Mouse (Mus musculus) spleen, postnatal 4 days (tissue): ENCODE measurements at regions not wholly inside any gene's neighbourhood (a gene's known extent, or its start where the extent isn't known, plus 50 kb on each side); places are given as distances from the start of the nearest gene placed in this dataset.
A peak's percentile ranks its signal among the peaks of the same experiment; 100 is the strongest.
"Not testable (repeated sequence)": the region's sequence is repeated elsewhere in the genome, so short reads cannot be mapped to it uniquely, and the experiment has no call there.

Experiments
- DNase-seq, 2 experiments: peaks; one replicate each; pipeline ENCODE4 v3.0.0; 2022; ENCODE audit warnings: low spot score in 2 of 2

- no peak for DNase-seq
These were observed 367.4 kb upstream of the Arhgap42 start for GRCm38 (mm10) chr9:9606322-9606721.

DNA sequence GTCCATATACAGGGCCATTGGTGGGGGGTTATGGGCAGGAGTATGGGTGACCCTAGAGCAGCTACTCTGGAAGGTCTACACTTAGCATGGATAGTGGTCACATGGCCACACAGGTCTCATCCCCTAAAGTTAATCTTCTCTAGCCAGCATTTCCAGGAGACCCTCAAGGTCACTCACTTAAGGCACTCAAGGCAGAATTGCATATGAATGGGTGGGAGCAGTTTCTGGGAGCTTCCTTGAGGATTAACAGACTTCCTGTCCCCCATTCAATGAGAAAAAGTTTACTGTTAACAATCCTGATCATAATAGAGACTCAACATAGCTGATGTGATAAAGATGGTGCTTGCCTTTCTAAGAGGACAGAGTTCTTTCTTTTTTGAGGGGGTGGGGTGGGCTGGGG is 352.4 kb upstream of the Arhgap42 start:
- DNase-seq, result no peak

GRCm38 (mm10) chr9:9583011-9583605 is 344.2 kb upstream of the Arhgap42 start:
- DNase-seq, result no peak

DNA sequence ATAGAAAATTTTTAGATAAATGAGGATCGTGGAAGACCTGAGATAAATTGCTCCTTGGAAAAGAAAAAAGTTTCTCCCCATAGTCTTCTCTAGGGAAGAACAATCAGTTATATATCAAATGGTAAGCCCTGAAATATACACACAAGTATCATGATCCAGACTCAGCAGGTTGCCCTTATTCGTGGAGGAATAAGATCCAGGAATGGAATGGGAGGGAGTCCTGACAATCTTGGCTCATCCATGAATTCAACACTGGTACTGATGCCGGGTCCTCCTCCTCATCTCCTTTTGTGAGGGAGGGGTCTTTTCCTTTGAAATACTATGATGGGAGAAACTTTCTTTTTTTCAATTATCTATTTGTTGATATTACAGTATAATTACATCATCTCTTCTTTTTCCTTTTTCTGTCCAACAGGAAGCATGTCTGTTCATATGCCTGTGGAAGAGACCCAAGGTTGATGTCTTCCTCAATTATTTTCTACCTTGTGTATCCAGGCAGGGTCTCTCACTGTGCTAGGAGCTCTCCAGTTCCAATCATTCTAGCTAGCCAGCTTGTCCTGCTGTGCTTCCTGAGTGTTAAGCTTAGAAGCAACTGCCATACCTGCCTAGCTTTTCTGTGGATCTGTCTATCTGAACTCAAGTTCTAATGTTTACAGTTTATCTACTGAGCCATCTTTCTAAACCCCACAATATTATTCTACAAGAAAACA is 343.6 kb upstream of the Arhgap42 start:
- DNase-seq, result no peak

- DNase-seq, result no peak
These were observed 329.2 kb upstream of the Arhgap42 start for GRCm38 (mm10) chr9:9568040-9568649.

DNA sequence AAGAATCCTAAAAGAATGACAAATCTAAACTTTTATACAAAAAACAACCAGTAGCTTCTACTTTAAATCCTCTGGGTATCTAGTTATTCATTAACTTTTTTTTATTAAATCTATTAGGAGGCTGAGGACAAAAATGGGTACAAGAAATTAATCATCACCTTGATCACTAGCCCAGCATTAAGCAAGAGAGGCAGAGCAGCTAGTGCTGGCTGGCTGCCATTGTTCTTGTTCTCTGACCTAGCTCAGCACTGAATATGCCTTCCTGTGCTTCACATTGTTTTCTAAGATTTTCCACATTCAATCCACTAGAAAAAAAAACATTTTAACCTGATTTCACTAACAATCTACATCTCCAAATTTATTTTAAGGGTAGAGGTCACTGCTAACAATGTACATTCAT is 325.6 kb upstream of the Arhgap42 start:
- no peak for DNase-seq

DNA sequence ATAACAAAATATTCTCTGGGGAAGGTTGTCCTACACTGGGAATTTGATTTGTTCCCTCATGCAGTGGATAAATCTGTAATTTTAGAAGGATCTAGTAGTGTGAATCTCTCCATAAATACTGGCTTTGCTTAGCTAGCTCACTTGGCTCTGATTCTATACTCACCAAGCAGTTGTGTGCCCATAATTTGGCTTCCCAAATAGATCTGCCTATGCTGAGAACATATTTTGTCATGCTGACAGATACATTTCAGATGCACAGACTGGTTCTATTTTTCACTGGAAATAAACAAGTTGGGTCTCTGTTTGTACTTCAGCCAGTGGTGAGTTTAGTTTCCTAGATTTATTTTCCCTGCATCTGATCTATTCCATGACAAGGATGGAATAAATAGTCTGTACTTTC is 309.8 kb upstream of the Arhgap42 start:
- DNase-seq, result no peak

GRCm38 (mm10) chr9:9547570-9547969 is 308.7 kb upstream of the Arhgap42 start:
- no peak for DNase-seq

DNA sequence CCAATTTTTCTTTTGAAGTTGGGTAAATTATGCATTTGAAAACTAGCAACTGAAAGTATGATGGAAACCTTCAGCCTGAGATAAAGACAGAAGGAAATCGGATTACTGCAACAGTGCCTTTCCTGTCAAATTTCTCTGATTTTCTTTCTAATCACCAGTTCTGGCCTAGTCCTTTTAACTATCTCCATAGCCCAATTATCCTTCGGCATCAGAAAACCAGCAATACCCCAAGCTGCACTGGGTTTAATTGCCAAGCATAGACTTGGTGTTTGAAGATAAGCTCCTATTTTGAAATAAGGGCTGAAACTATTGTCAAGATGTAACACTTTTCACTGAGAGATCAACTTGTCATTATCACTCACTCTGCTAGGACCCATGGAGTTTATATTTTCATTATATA is 308.2 kb upstream of the Arhgap42 start:
- DNase-seq, result no peak

DNA sequence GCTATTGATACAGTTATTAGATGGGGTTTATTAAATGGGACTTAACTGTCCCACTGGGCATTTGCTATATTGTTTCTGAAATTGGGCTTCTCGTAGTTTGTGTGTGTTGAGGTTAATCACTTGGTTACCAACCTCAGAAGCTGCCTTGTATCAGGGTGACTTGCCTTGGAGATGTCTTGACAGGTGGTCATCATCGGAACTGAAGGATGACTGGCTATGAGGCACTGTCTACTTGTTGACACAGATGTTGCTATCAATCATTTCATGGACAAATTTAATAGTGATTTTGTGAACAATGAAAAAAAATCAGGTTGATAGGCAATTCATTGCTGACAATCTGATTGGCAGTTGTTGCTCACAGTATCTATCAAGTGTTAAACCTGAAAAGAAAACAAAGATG is 261.4 kb upstream of the Arhgap42 start:
- DNase-seq, result no peak

DNA sequence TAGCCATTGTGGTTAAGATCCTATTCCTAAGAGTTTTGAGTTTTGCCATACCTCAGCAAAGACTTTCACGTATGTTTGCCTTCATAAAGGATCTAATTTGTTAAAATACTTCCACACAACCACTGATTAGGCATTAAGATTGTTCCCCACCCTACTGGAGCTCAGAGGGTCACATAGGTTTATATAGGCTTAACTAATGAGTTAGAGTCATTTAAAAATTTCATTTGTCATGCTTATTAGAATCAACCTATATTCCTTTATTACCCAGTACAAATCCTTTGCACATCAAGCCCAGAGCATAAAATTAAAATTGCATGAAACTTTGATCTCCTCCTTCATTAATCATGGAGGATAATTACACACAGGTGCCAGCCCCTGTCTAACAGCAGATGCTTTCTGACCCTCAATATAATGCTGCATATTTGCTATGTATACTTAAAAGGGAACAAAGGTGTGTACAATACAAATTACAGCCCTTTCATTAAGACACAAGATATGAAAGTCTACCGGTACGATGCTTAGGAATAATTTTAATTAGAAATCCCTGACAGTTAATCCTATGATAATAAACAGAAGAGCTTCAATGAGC is 254.8 kb upstream of the Arhgap42 start:
- no peak for DNase-seq

GRCm38 (mm10) chr9:9477145-9477544 is 238.2 kb upstream of the Arhgap42 start:
- DNase-seq, result no peak

GRCm38 (mm10) chr9:9475009-9475744 is 236.3 kb upstream of the Arhgap42 start:
- no peak for DNase-seq

GRCm38 (mm10) chr9:9444213-9444612 is 205.3 kb upstream of the Arhgap42 start:
- no peak for DNase-seq

- no peak for DNase-seq
These were observed 181.4 kb upstream of the Arhgap42 start for GRCm38 (mm10) chr9:9420326-9420725.

DNA sequence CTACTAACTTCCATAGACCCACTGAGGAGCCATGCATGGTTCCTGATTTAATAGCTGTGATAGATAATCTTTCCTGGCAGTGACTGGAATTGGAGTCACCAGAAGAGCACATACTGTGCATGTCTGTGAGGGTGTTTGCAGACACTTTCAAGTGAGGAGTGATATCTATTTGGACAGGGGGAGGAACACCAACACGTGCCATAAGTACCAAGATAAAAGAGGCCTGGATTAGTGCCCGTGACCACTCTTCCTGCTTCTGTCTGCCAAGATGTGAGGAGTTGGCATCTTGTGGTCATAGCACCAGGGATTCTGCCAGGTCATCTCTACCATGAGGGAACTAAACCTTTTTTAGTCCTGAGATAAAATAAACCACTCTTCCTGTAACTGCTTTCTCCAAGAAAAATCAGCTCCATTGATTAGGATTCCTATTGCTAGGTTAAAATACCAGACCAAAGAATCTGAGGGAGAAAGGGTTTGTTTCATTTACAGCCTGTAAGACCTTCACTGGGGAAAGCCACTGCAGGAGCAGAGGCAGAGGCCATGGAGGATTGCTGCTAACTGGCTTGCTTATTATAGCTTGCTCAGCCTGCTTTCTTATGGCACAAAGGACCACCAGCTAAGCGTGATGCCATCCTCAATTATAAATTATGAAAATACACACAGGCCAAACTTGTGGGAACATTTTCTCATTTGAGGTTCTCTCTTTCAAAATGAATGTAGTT is 173.7 kb upstream of the Arhgap42 start:
- no peak for DNase-seq

- DNase-seq, result not testable (repeated sequence)
These were observed 155.3 kb upstream of the Arhgap42 start for GRCm38 (mm10) chr9:9394190-9394589.

DNA sequence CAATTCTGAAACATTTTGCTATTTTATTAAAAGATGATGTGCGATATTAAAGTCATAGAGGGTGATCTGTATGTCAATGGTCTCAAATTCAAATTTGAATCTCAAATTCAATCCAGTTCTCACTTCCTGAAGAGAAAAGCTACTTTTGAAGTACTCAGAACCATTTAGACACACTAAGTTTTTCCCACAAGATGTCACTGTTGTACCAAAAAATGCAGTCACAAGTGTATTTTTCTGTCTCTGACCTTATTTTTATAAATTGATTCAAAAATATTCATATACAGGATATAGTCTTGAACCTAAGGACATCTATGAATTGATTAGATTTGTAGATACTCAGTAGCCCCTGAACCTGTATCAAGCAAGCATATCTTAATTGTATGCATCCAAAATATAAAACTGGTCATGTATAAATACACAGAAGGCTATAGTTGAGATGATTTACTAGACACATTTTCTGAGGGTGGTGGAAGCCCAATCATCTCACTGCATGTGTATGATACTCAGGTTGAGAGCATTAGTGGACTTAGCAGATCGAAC is 137.8 kb upstream of the Arhgap42 start:
- DNase-seq, result no peak

DNA sequence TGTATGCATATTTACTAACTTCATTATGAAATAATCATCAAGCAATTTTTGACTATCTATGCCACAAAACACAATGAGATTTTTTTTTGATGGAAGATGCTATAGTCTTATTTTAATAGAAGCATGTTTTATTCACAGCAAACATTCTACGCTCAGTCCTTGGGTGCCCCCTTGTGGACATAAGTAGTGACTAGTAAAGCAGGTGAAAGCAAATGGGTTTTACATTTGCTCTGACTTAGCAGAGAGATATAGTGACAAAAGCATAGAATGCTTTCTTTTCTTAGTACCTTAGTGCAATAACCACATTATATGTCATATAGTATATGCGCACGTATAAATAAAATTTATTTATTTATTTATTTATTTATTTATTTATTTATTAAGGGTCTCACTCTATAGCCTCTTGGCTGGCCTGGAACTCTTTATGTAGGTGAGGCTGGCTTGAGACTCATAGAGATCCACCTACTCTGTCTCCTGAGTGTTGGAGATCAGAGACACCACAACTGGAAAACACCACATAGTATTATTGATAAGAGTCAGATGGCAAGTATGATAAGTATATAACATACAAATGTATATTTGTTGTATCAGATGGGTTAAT is 136.5 kb upstream of the Arhgap42 start:
- DNase-seq, result peak in 1 of 2 experiments; percentile 15

GRCm38 (mm10) chr9:9372594-9372993 is 133.7 kb upstream of the Arhgap42 start:
- DNase-seq, result no peak

DNA sequence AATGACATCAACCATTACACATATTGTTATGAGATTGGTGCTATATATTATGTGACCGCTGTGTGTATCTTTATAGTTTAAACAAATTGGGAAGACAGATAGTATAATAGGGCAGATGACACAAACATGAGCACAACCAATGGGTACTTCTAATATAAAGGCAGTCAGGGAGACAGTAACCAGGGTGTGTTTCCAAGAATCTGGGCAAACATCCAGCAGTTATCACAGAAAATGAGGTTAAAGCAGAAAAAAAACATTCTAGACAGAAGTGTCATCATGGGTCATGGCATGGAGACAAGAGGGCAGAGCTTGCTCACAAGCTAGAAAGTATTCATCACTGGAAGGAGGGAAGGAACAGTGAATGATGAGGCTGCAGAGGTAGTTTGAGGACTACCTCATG is 129.8 kb upstream of the Arhgap42 start:
- DNase-seq, result no peak
